ENCODE assay signal across 13 mouse cellular contexts in the genomic region with DNA sequence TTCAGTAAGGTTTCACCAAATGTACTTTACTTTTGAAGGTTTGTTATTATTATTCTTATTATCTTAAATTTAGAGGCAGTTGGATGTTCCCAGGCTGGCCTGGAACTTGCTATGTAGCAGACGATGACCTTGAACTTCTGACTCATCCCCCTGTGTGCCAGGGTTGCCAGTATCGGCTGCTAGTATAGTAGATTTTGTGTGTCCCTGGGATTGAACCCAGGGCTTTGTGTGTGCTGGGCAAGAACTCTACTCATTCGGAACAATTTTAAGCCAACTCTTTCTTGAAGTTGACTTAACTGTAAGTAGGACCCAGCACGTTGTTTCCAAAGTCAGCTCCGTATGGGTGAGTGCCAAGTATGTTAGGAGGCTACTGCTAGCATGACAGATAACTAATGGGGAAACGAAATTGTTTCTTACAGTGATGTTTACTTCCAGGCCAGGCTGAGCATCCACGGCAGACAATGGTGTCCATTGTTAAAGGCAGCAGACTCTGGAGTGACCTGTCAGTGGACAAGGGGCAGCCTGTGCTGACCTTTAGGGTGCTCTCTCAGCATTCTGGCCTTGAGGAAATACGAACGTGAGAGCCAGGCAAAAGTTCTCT. TPM values are rescaled to one million over a fixed set of nuclear protein-coding genes. Genes with fewer than 3 reads are reported as not detected.
A peak's percentile ranks its signal among the peaks of the same experiment; 100 is the strongest.
DNase-seq lines count a peak whose midpoint lies in the region; ATAC-seq and TF ChIP-seq lines count a peak whose summit lies in the region.
"Had no signal": no experiment of that assay in that cellular context is flagged by ENCODE, and none has a peak within 500 bp of the region (broad histone marks: within the 10 kb centered on the region; RNA-seq: fewer than 3 reads in every experiment).

No protein-coding gene starts in this region.

- intact Hi-C loops in left cerebral cortex, postnatal 4 days (cut with DNase I): no loop called here

- H3K9me3 ChIP-seq in hindbrain, postnatal 0 days (ENCODE audit: low read length): no peaks in the 10 kb centered on the region
- H3K9me3 ChIP-seq: limb, embryonic 12.5 days; stomach, embryonic 15.5 days had no signal

- H3K27ac ChIP-seq in hindbrain, postnatal 0 days: no peak overlapping the region
- H3K27ac ChIP-seq: stomach, embryonic 15.5 days had no signal

- peaks cover 54% of the 10 kb centered on the region for H3K4me1 ChIP-seq in hindbrain, postnatal 0 days (ENCODE audit: insufficient read depth, low read length)

- H3K4me2 ChIP-seq in hindbrain, postnatal 0 days (ENCODE audit: low read depth, low read length): peak overlapping the region; percentile 56
- H3K4me2 ChIP-seq: stomach, embryonic 15.5 days had no signal

- TF ChIP-seq CTCF in hindbrain, postnatal 0 days (IDR thresholded peaks at IDR 0.05; ENCODE audit: low read depth): no peak

- no peak for ATAC-seq in hindbrain, postnatal 0 days
- ATAC-seq in frontal cortex, adult (ENCODE audit: low TSS enrichment): no peak
- ATAC-seq: activated CD4-positive, CD25-positive, alpha-beta regulatory T cell, adult 4 months; forebrain, embryonic 16.5 days had no signal

- no peaks in the 10 kb centered on the region for H3K27me3 ChIP-seq in hindbrain, postnatal 0 days (ENCODE audit: insufficient read depth, low read length)
- H3K27me3 ChIP-seq: limb, embryonic 12.5 days; stomach, embryonic 15.5 days had no signal

- peak; percentile 61 for DNase-seq in embryo, embryonic 10 days (ENCODE audit: low spot score)
- DNase-seq in embryo, embryonic 11 days: no peak
- DNase-seq in kidney, postnatal 14 days: peak; percentile 49
- DNase-seq in kidney, postnatal 4 days: no peak
- DNase-seq in NIH3T3 (ENCODE audit: low read depth): peak; percentile 49
- DNase-seq in hindbrain, postnatal 0 days (ENCODE audit: low spot score): peak; percentile 35
- DNase-seq in left cerebral cortex, postnatal 4 days: no peak
- DNase-seq: kidney, adult 18-20 months had no signal

- WGBS in hindbrain, postnatal 0 days: 30% methylated on average over 9 of the region's 9 CpGs

- no peak overlapping the region for H3K4me3 ChIP-seq in hindbrain, postnatal 0 days (ENCODE audit: low read length)
- H3K4me3 ChIP-seq: stomach, embryonic 15.5 days had no signal

- no peak overlapping the region for H3K9ac ChIP-seq in hindbrain, postnatal 0 days (replicated peaks; ENCODE audit: low read length)
- H3K9ac ChIP-seq: limb, embryonic 12.5 days; stomach, embryonic 15.5 days had no signal

- H3K36me3 ChIP-seq in hindbrain, postnatal 0 days (ENCODE audit: insufficient read depth, low read length): no peaks in the 10 kb centered on the region
- H3K36me3 ChIP-seq: limb, embryonic 12.5 days; stomach, embryonic 15.5 days had no signal

RNA-seq across cellular contexts. Expression of gene Arid1b, which starts 7.5 kb away (rescaled TPM):
- 62.5 and 64.6 TPM in 2 replicates for total RNA-seq in hindbrain, postnatal 0 days (2014; rRNA removed)
- polyA plus RNA-seq in hindbrain, postnatal 0 days (2015; fragmentation: Nextera tagmentation; extraction: Ambion mirVana): 10.5 and 10.9 TPM in 2 replicates
- 100 to 1,000 TPM; 103 to 107 TPM for total RNA-seq in left cerebral cortex, postnatal 4 days (2021)

Comparison
In these comparisons a context has a peak if more than half of its experiments do, and no peak if none do; other contexts are left out.
1. DNase-seq: peak in embryo, embryonic 10 days (single experiment), kidney, postnatal 14 days (single experiment), NIH3T3 (single experiment) and hindbrain, postnatal 0 days (single experiment); none in embryo, embryonic 11 days (single experiment), kidney, postnatal 4 days (0 of 2) and left cerebral cortex, postnatal 4 days (single experiment).